Mouse (Mus musculus): ENCODE results near the gene Gcnt1.

DNA sequence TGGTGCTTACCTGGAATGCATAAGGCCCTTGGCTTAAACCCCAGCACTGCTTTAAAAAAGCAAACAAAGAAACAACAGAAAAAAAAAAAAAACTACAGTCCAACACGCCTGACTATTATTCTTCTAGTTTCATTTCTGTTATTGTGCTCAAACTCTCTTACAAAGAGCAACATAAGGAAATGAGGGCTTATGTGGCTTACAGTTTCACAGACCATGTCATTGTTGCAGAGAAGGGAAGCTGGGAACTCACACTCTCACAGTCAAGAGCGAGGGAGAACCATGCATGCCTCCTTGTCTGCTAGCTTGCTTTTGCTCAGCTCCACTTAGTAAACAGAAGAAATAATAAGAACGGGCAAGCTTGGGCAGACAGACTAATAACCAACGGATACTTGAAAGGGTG is 52.9 kb downstream of the Gcnt1 start:
- TF ChIP-seq EP300 (IDR thresholded peaks at IDR 0.05): no peak
- no peak for TF ChIP-seq CTCF (IDR thresholded peaks at IDR 0.05)
